In genomic region chr12:31931818-31932217, GRCm38 (mm10) we compare ENCODE assay signal across 31 mouse cellular contexts. TPM values are rescaled to one million over a fixed set of nuclear protein-coding genes. Genes with fewer than 3 reads are reported as not detected.
A peak's percentile ranks its signal among the peaks of the same experiment; 100 is the strongest.
DNase-seq lines count a peak whose midpoint lies in the region; ATAC-seq and TF ChIP-seq lines count a peak whose summit lies in the region.
"Had no signal": no experiment of that assay in that cellular context is flagged by ENCODE, and none has a peak within 500 bp of the region (broad histone marks: within the 10 kb centered on the region; RNA-seq: fewer than 3 reads in every experiment).

No protein-coding gene starts in this region.

- H3K36me3 ChIP-seq in heart, adult 2 months (ENCODE audit: control insufficient read depth, insufficient read depth, low read length): peaks cover 34% of the 10 kb centered on the region
- peaks cover 76% of the 10 kb centered on the region for H3K36me3 ChIP-seq in lung, embryonic 14.5 days (ENCODE audit: insufficient read depth)

- in situ Hi-C loops in Patski (cut with MboI; ENCODE audit: low pct_unique_long_range_greater_than_20kb): loop anchor here (10.0 to 25.0 kb wide), 2 partner anchors 547 to 795 kb away; no protein-coding TSS in a partner anchor

- H3K4me3 ChIP-seq in cerebellum, adult 2 months (replicated peaks; ENCODE audit: insufficient read depth, low read depth, low read length): no peak overlapping the region
- H3K4me3 ChIP-seq in heart, adult 2 months: no peak overlapping the region
- H3K4me3 ChIP-seq in lung, embryonic 14.5 days (ENCODE audit: low read depth, low read length): no peak overlapping the region
- H3K4me3 ChIP-seq: heart, embryonic 13.5 days; limb, embryonic 15.5 days; lung, embryonic 15.5 days; neural tube, embryonic 12.5 days had no signal

- POLR2A ChIA-PET in Patski (lab: Charles Lee): no interaction called here

- no peaks in the 10 kb centered on the region for H3K27me3 ChIP-seq in cerebellum, adult 2 months (ENCODE audit: control insufficient read depth, insufficient read depth, low read length)
- no peaks in the 10 kb centered on the region for H3K27me3 ChIP-seq in heart, adult 2 months (ENCODE audit: control insufficient read depth, insufficient read depth, low read length)
- H3K27me3 ChIP-seq in lung, embryonic 14.5 days (ENCODE audit: insufficient read depth, low read length): no peaks in the 10 kb centered on the region
- H3K27me3 ChIP-seq in Patski: no peaks in the 10 kb centered on the region
- H3K27me3 ChIP-seq: heart, embryonic 13.5 days; limb, embryonic 15.5 days; lung, embryonic 15.5 days; neural tube, embryonic 12.5 days had no signal

- TF ChIP-seq POLR2A in cerebellum, adult 2 months (IDR thresholded peaks at IDR 0.05; ENCODE audit: borderline replicate concordance, insufficient read depth, low read length): no peak
- no peak for TF ChIP-seq POLR2A in heart, adult 2 months (IDR thresholded peaks at IDR 0.05; ENCODE audit: insufficient read depth, low read depth, low read length)

- WGBS in cerebellum, adult 2 months: 96% methylated on average over 3 of the region's 3 CpGs
- 98% methylated on average over 3 of the region's 3 CpGs for WGBS in heart, adult 2 months
- WGBS in lung, embryonic 14.5 days: 94% methylated on average over 3 of the region's 3 CpGs

- H3K27ac ChIP-seq in cerebellum, adult 2 months (ENCODE audit: insufficient read depth, low read length): no peak overlapping the region
- H3K27ac ChIP-seq in heart, adult 2 months: no peak overlapping the region
- no peak overlapping the region for H3K27ac ChIP-seq in lung, embryonic 14.5 days (ENCODE audit: low read depth)
- H3K27ac ChIP-seq: heart, embryonic 13.5 days; limb, embryonic 15.5 days; liver, embryonic 14.5 days; lung, embryonic 15.5 days; neural tube, embryonic 12.5 days had no signal

- ATAC-seq in cerebellum, adult (ENCODE audit: insufficient number of reproducible peaks, low FRiP score, low TSS enrichment): no peak
- no peak for ATAC-seq in lung, embryonic 14.5 days (ENCODE audit: insufficient read depth)
- no peak for ATAC-seq in Patski
- ATAC-seq: activated CD4-positive, CD25-positive, alpha-beta regulatory T cell, adult 4 months; CD4-positive, CD25-positive, alpha-beta regulatory T cell, adult 4 months; hindbrain, embryonic 16.5 days; intestine, embryonic 16.5 days had no signal

- no peak for DNase-seq in cerebellum, adult 2 months
- no peak for DNase-seq in heart, adult 2 months
- DNase-seq in heart, postnatal 14 days: no peak
- DNase-seq in lung, embryonic 14.5 days: peak; percentile 27
- DNase-seq in lung, postnatal 25 days (ENCODE audit: low spot score): no peak
- no peak for DNase-seq in Patski (ENCODE audit: low read depth, low spot score)
- DNase-seq in thymus, postnatal 10 days (ENCODE audit: low spot score in 2 of 2): no peak
- DNase-seq: adrenal gland, postnatal 10 days; cerebellum, adult 8-10 months; cerebellum, postnatal 36 days; gastrocnemius, postnatal 14 days; heart, adult 18-20 months; heart, postnatal 36 days; kidney, adult 9 months; kidney, postnatal 36 days; left cerebral cortex, postnatal 4 days; lung, postnatal 4 days; retina, postnatal 1 day; right cerebral cortex, postnatal 25 days; spleen, adult 18-20 months; thymus, postnatal 14 days had no signal

- peak; percentile 1; the same call in 1 of the 2 replicates for TF ChIP-seq CTCF in cerebellum, adult 2 months (IDR thresholded peaks at IDR 0.05; ENCODE audit: borderline replicate concordance, insufficient read depth, low read depth, low read length)
- peak; percentile 36 for TF ChIP-seq CTCF in heart, adult 2 months (IDR thresholded peaks at IDR 0.05)
- TF ChIP-seq CTCF in lung, embryonic 14.5 days (IDR thresholded peaks at IDR 0.05; ENCODE audit: low read depth): no peak
- TF ChIP-seq CTCF in Patski (IDR thresholded peaks at IDR 0.05): peak; percentile 15

- peaks cover 5% of the 10 kb centered on the region; the same call in 1 of the 2 replicates for H3K4me1 ChIP-seq in cerebellum, adult 2 months (ENCODE audit: control insufficient read depth, insufficient read depth, low read length)
- H3K4me1 ChIP-seq in heart, adult 2 months (ENCODE audit: control insufficient read depth, insufficient read depth, low read length): no peaks in the 10 kb centered on the region
- no peaks in the 10 kb centered on the region for H3K4me1 ChIP-seq in lung, embryonic 14.5 days (ENCODE audit: insufficient read depth)
- H3K4me1 ChIP-seq: heart, embryonic 13.5 days; neural tube, embryonic 12.5 days had no signal

- no peak for TF ChIP-seq EP300 in heart, adult 2 months (IDR thresholded peaks at IDR 0.05; ENCODE audit: insufficient read depth, low read depth, low read length)

- H3K4me2 ChIP-seq in lung, embryonic 14.5 days: no peak overlapping the region
- H3K4me2 ChIP-seq: heart, embryonic 13.5 days; limb, embryonic 15.5 days; lung, embryonic 15.5 days; neural tube, embryonic 12.5 days had no signal

- no peaks in the 10 kb centered on the region; the same call in 1 of the 2 replicates for H3K79me2 ChIP-seq in heart, adult 2 months (replicated peaks; ENCODE audit: control insufficient read depth, insufficient read depth, low read length)

- CTCF ChIA-PET in Patski (lab: Charles Lee): interaction anchor here (1.6 kb wide), 1 partner anchor 14 kb away, joined by 5 read pairs; no protein-coding TSS in a partner anchor

- H3K9me3 ChIP-seq in lung, embryonic 14.5 days (ENCODE audit: low read depth, low read length): no peaks in the 10 kb centered on the region
- H3K9me3 ChIP-seq: heart, embryonic 13.5 days; limb, embryonic 15.5 days; lung, embryonic 15.5 days; neural tube, embryonic 12.5 days had no signal

- intact Hi-C loops in heart, adult 2 months (cut with DNase I): no loop called here
- intact Hi-C loops in heart, postnatal 14 days (cut with DNase I): no loop called here

- H3K9ac ChIP-seq in heart, adult 2 months (ENCODE audit: low read depth, low read length): no peak overlapping the region
- H3K9ac ChIP-seq in lung, embryonic 14.5 days: no peak overlapping the region
- H3K9ac ChIP-seq: heart, embryonic 13.5 days; limb, embryonic 15.5 days; liver, embryonic 14.5 days; lung, embryonic 15.5 days; neural tube, embryonic 12.5 days had no signal

RNA-seq across cellular contexts. Expression of gene Hbp1, which starts 18.5 kb away (rescaled TPM):
- polyA plus RNA-seq in cerebellum, adult 2 months (2012; rRNA removed): 43.5 and 46.2 TPM in 2 replicates
- 10 to 100 TPM; 58.2 to 67.2 TPM for total RNA-seq in heart, adult 2 months (2021)
- 65.4 and 108 TPM in 2 replicates for polyA plus RNA-seq in heart, adult 2 months (2012; rRNA removed)
- total RNA-seq in heart, postnatal 14 days (2021): 10 to 100 TPM; 83.7 to 87.2 TPM
- polyA plus RNA-seq in lung, embryonic 14.5 days (2014; fragmentation: Nextera tagmentation; extraction: Ambion mirVana): 121 and 129 TPM in 2 replicates
- polyA plus RNA-seq in Patski (2021): 66.0 TPM
